Comparison of ENCODE assay signal across 17 mouse cellular contexts in genomic region chr5:122268858-122269604, GRCm38 (mm10). TPM values are rescaled to one million over a fixed set of nuclear protein-coding genes. Genes with fewer than 3 reads are reported as not detected.
DNase-seq lines count a peak whose midpoint lies in the region; ATAC-seq and TF ChIP-seq lines count a peak whose summit lies in the region.
"Had no signal": no experiment of that assay in that cellular context is flagged by ENCODE, and none has a peak within 500 bp of the region (broad histone marks: within the 10 kb centered on the region; RNA-seq: fewer than 3 reads in every experiment).

No protein-coding gene starts in this region.

- ATAC-seq in intestine, embryonic 14.5 days (replicated peaks; ENCODE audit: low FRiP score, low TSS enrichment, low read depth), result 0 out of 2 replicates have a peak, but pooled peaks have one; percentile 25
- no peak for ATAC-seq in stomach, embryonic 15.5 days (ENCODE audit: insufficient read depth, low FRiP score, low read depth)

- no peak for TF ChIP-seq POLR2A in kidney, adult 2 months (IDR thresholded peaks at IDR 0.05; ENCODE audit: low read depth, low read length)

- H3K36me3 ChIP-seq in kidney, adult 2 months (ENCODE audit: control insufficient read depth, insufficient read depth, low read length), result no peaks in the 10 kb centered on the region
- no peaks in the 10 kb centered on the region for H3K36me3 ChIP-seq in intestine, embryonic 14.5 days (ENCODE audit: control insufficient read depth, insufficient read depth, low read length)
- H3K36me3 ChIP-seq in stomach, embryonic 15.5 days, result no peaks in the 10 kb centered on the region
- no peaks in the 10 kb centered on the region for H3K36me3 ChIP-seq in midbrain, embryonic 10.5 days
- H3K36me3 ChIP-seq: embryonic facial prominence, embryonic 12.5 days; limb, embryonic 10.5 days; liver, embryonic 15.5 days had no signal

- H3K4me2 ChIP-seq in intestine, embryonic 14.5 days (ENCODE audit: low read length), result no peak overlapping the region
- no peak overlapping the region for H3K4me2 ChIP-seq in stomach, embryonic 15.5 days
- H3K4me2 ChIP-seq: embryonic facial prominence, embryonic 12.5 days; liver, embryonic 15.5 days; midbrain, embryonic 11.5 days had no signal

- 60% methylated on average over 12 of the region's 12 CpGs for WGBS in kidney, adult 2 months
- WGBS in intestine, embryonic 14.5 days, result 53% methylated on average over 12 of the region's 12 CpGs
- WGBS in stomach, embryonic 15.5 days, result 48% methylated on average over 12 of the region's 12 CpGs
- WGBS in midbrain, embryonic 10.5 days, result 81% methylated on average over 12 of the region's 12 CpGs

- no peak overlapping the region for H3K9ac ChIP-seq in intestine, embryonic 14.5 days (ENCODE audit: low read length)
- H3K9ac ChIP-seq in stomach, embryonic 15.5 days, result no peak overlapping the region
- H3K9ac ChIP-seq: embryonic facial prominence, embryonic 12.5 days; liver, embryonic 15.5 days had no signal

- H3K27me3 ChIP-seq in kidney, adult 2 months (replicated peaks; ENCODE audit: control insufficient read depth, insufficient read depth, low read length), result no peaks in the 10 kb centered on the region
- H3K27me3 ChIP-seq in intestine, embryonic 14.5 days (replicated peaks; ENCODE audit: control insufficient read depth, insufficient read depth, low read length), result no peaks in the 10 kb centered on the region
- no peaks in the 10 kb centered on the region for H3K27me3 ChIP-seq in stomach, embryonic 15.5 days (replicated peaks)
- H3K27me3 ChIP-seq in midbrain, embryonic 10.5 days (ENCODE audit: low read depth, poor library complexity, severe bottlenecking), result no peaks in the 10 kb centered on the region
- H3K27me3 ChIP-seq: embryonic facial prominence, embryonic 12.5 days; liver, embryonic 15.5 days had no signal

- H3K4me1 ChIP-seq in kidney, adult 2 months (ENCODE audit: control insufficient read depth, insufficient read depth, low read length), result no peaks in the 10 kb centered on the region
- H3K4me1 ChIP-seq in intestine, embryonic 14.5 days (replicated peaks; ENCODE audit: control insufficient read depth, insufficient read depth, low read length), result 0 out of 2 replicates have a peak, but pooled peaks cover 3% of the 10 kb centered on the region
- no peaks in the 10 kb centered on the region; the same call in 1 of the 2 replicates for H3K4me1 ChIP-seq in stomach, embryonic 15.5 days
- peaks cover 4% of the 10 kb centered on the region; the same call in 1 of the 2 replicates for H3K4me1 ChIP-seq in midbrain, embryonic 10.5 days
- H3K4me1 ChIP-seq: embryonic facial prominence, embryonic 12.5 days had no signal

- TF ChIP-seq CTCF in kidney, adult 2 months (conservative IDR thresholded peaks at IDR 0.05; ENCODE audit: insufficient read depth, insufficient read length, low read depth, low read length), result no peak

- DNase-seq in kidney, adult 2 months, result peak; percentile 33
- DNase-seq in kidney, adult 9 months, result no peak
- no peak for DNase-seq in intestine, embryonic 14.5 days (ENCODE audit: low spot score)
- DNase-seq in lung, postnatal 25 days (ENCODE audit: low spot score), result peak; percentile 64
- no peak for DNase-seq in kidney, postnatal 10 days
- no peak for DNase-seq in spleen, postnatal 4 days (ENCODE audit: low spot score in 2 of 2)
- DNase-seq in midbrain, embryonic 10.5 days (ENCODE audit: low spot score), result no peak
- DNase-seq: cerebellum, adult 11 months; heart, adult 2 months; kidney, adult 18-20 months; spleen, adult 18-20 months had no signal

- H3K9me3 ChIP-seq in intestine, embryonic 14.5 days (ENCODE audit: control insufficient read depth, low read length), result no peaks in the 10 kb centered on the region
- no peaks in the 10 kb centered on the region for H3K9me3 ChIP-seq in stomach, embryonic 15.5 days
- no peaks in the 10 kb centered on the region for H3K9me3 ChIP-seq in midbrain, embryonic 10.5 days (replicated peaks)
- H3K9me3 ChIP-seq: embryonic facial prominence, embryonic 12.5 days; limb, embryonic 10.5 days; liver, embryonic 15.5 days had no signal

- H3K4me3 ChIP-seq in kidney, adult 2 months (ENCODE audit: insufficient read depth, low read depth, low read length), result no peak overlapping the region
- no peak overlapping the region for H3K4me3 ChIP-seq in intestine, embryonic 14.5 days (ENCODE audit: low read depth, low read length)
- no peak overlapping the region for H3K4me3 ChIP-seq in stomach, embryonic 15.5 days (replicated peaks)
- no peak overlapping the region for H3K4me3 ChIP-seq in midbrain, embryonic 10.5 days
- H3K4me3 ChIP-seq: embryonic facial prominence, embryonic 12.5 days; heart, adult 2 months; limb, embryonic 10.5 days; liver, embryonic 15.5 days; myocyte had no signal

- H3K27ac ChIP-seq in kidney, adult 2 months (ENCODE audit: insufficient read depth, low read depth, low read length), result no peak overlapping the region; the same call in 1 of the 2 replicates
- H3K27ac ChIP-seq in intestine, embryonic 14.5 days (ENCODE audit: low read depth), result 0 out of 2 replicates have a peak overlapping the region, but pooled peaks have one; percentile 20
- H3K27ac ChIP-seq in stomach, embryonic 15.5 days, result peak overlapping the region; percentile 16; the same call in 1 of the 2 replicates
- no peak overlapping the region for H3K27ac ChIP-seq in midbrain, embryonic 10.5 days (replicated peaks)
- H3K27ac ChIP-seq: embryonic facial prominence, embryonic 12.5 days; heart, adult 2 months; limb, embryonic 10.5 days; liver, embryonic 15.5 days had no signal

RNA-seq across cellular contexts. Expression of gene Tctn1, which starts 4.8 kb away (rescaled TPM):
- polyA plus RNA-seq in kidney, adult 2 months (2012; rRNA removed), result 18.2 and 23.2 TPM in 2 replicates
- polyA plus RNA-seq in intestine, embryonic 14.5 days (2014; fragmentation: Nextera tagmentation; extraction: Ambion mirVana), result 4.2 and 4.4 TPM in 2 replicates
- 4.8 and 5.0 TPM in 2 replicates for polyA plus RNA-seq in stomach, embryonic 15.5 days (2015; fragmentation: Nextera tagmentation; extraction: Ambion mirVana)
- 5.9 and 6.4 TPM in 2 replicates for polyA plus RNA-seq in midbrain, embryonic 10.5 days (2016; fragmentation: Nextera tagmentation; extraction: Ambion mirVana)

RNA-seq across cellular contexts. Expression of gene Pptc7, which starts 15.1 kb away (rescaled TPM):
- 28.8 and 31.7 TPM in 2 replicates for polyA plus RNA-seq in kidney, adult 2 months (2012; rRNA removed)
- 10.2 and 10.8 TPM in 2 replicates for polyA plus RNA-seq in intestine, embryonic 14.5 days (2014; fragmentation: Nextera tagmentation; extraction: Ambion mirVana)
- 10.5 and 10.6 TPM in 2 replicates for polyA plus RNA-seq in stomach, embryonic 15.5 days (2015; fragmentation: Nextera tagmentation; extraction: Ambion mirVana)
- 7.3 and 7.7 TPM in 2 replicates for polyA plus RNA-seq in midbrain, embryonic 10.5 days (2016; fragmentation: Nextera tagmentation; extraction: Ambion mirVana)

Comparison
In these comparisons a context has a peak if more than half of its experiments do, and no peak if none do; other contexts are left out.
1. DNase-seq: peak in kidney, adult 2 months (single experiment) and lung, postnatal 25 days (single experiment); none in kidney, adult 9 months (single experiment), intestine, embryonic 14.5 days (single experiment), kidney, postnatal 10 days (single experiment), spleen, postnatal 4 days (0 of 2) and midbrain, embryonic 10.5 days (single experiment).
2. H3K27ac ChIP-seq: peak in intestine, embryonic 14.5 days (single experiment) and stomach, embryonic 15.5 days (single experiment); none in kidney, adult 2 months (single experiment) and midbrain, embryonic 10.5 days (single experiment).